Mouse (Mus musculus) gonadal fat pad, adult 2 months (tissue): Measurements from ENCODE around the gene Fras1. TPM values are rescaled to one million over a fixed set of nuclear protein-coding genes. Genes with fewer than 3 reads are reported as not detected.

Experiments
- DNase-seq: peaks from one replicate; pipeline ENCODE4 v3.0.0-alpha.2; 2012; ENCODE audit warnings: low read depth
- polyA plus RNA-seq: library from polyadenylated mRNA; depleted of rRNA; stranded (reverse); fragments of >200 nt; gene quantifications from 2 replicates; pipeline ENCODE4 v1.2.3, GENCODE M21; 2012

Fras1 gene
- polyA plus RNA-seq, 1 experiment: 2.2 TPM

- DNase-seq: no peak
These were observed 108.3 kb downstream of the Fras1 start for GRCm38 (mm10) chr5:96482054-96482453.

GRCm38 (mm10) chr5:96492497-96492896, 118.7 kb downstream of the Fras1 start:
- DNase-seq: no peak

- no peak for DNase-seq
These were observed 120.9 kb downstream of the Fras1 start for GRCm38 (mm10) chr5:96494502-96495292.

GRCm38 (mm10) chr5:96498083-96498482, 124.3 kb downstream of the Fras1 start:
- no peak for DNase-seq

- DNase-seq: no peak
These were observed 128.0 kb downstream of the Fras1 start for GRCm38 (mm10) chr5:96501783-96502182.

GRCm38 (mm10) chr5:96502400-96502799, 128.6 kb downstream of the Fras1 start:
- DNase-seq: no peak

- no peak for DNase-seq
These were observed 137.2 kb downstream of the Fras1 start for GRCm38 (mm10) chr5:96511005-96511404.

- DNase-seq: no peak
These were observed 139.6 kb downstream of the Fras1 start for GRCm38 (mm10) chr5:96513327-96513726.

GRCm38 (mm10) chr5:96515860-96516311, 142.1 kb downstream of the Fras1 start:
- DNase-seq: no peak

- DNase-seq: no peak
These were observed 142.6 kb downstream of the Fras1 start for GRCm38 (mm10) chr5:96516329-96516728.

GRCm38 (mm10) chr5:96521541-96521940, 147.8 kb downstream of the Fras1 start:
- no peak for DNase-seq

GRCm38 (mm10) chr5:96522909-96523409, 149.2 kb downstream of the Fras1 start:
- DNase-seq: no peak

- DNase-seq: no peak
These were observed 154.5 kb downstream of the Fras1 start for GRCm38 (mm10) chr5:96528296-96528695.

GRCm38 (mm10) chr5:96530516-96530915, 156.8 kb downstream of the Fras1 start:
- DNase-seq: no peak

- no peak for DNase-seq
These were observed 158.2 kb downstream of the Fras1 start for GRCm38 (mm10) chr5:96531962-96532361.

GRCm38 (mm10) chr5:96536527-96536926, 162.8 kb downstream of the Fras1 start:
- DNase-seq: no peak

GRCm38 (mm10) chr5:96536937-96537336, 163.2 kb downstream of the Fras1 start:
- DNase-seq: no peak

- no peak for DNase-seq
These were observed 170.4 kb downstream of the Fras1 start for GRCm38 (mm10) chr5:96544112-96544511.

- no peak for DNase-seq
These were observed 172.2 kb downstream of the Fras1 start for GRCm38 (mm10) chr5:96545994-96546393.

- DNase-seq: no peak
These were observed 181.4 kb downstream of the Fras1 start for GRCm38 (mm10) chr5:96554940-96555679.

GRCm38 (mm10) chr5:96558049-96558804, 184.5 kb downstream of the Fras1 start:
- DNase-seq: no peak

- no peak for DNase-seq
These were observed 200.8 kb downstream of the Fras1 start for GRCm38 (mm10) chr5:96574586-96574985.
